Mouse (Mus musculus) gastrocnemius, postnatal 4 days (tissue): ENCODE data around the gene Nfkb1. TPM values are rescaled to one million over a fixed set of nuclear protein-coding genes. Genes with fewer than 3 reads are reported as not detected.

Experiments used
- DNase-seq, 2 experiments: peaks; one replicate each; pipeline ENCODE4 v3.0.0; 2021 to 2022; ENCODE audit warnings: low spot score in 2 of 2, mixed read lengths in 2 of 2
- total RNA-seq, 2 experiments: library from RNA; stranded (reverse); gene quantifications; 2 replicates each; pipeline ENCODE4 v1.2.3; 2021

Gene Nfkb1
- total RNA-seq, 2 experiments from 2014 or later, result 36.1 to 37.0 TPM

DNA sequence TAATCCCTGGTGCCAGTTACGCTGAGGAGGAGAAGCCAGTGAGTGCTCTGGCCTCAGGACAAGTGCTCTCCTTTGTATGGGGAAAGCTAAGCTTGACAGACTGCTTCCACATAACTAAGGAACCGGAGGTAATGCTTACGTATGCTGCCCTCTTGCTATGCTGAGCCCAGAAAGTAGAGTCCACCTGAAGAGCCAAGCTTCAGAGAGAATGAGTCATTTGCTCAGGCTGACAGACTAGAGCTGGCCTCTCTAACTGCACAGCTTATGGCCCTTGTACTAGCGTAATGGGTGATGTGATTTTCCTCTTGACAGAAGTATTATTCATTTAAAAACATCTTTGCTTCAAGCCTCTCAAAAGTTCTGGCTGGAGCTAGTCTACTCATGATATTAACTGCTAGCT, 18.3 kb downstream of the Nfkb1 start:
- DNase-seq, result no peak

DNA sequence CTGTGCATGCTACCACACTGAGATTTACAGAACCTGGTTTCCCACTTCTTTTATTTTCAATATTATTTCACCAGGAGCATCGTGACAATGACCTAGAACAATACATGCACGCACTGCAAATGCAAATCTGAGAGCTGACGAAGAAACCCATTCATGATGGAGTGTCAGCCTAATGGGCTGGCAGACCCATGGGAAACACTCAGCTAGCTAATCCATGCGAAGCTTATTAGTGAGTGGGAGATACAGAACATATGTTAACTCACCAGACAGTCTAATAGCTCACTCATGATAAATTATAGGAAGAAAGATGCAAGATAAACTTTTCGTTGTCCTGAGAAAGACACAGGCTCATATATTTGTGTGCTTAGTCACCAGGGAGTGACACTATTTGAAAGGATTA, 19.2 kb downstream of the Nfkb1 start:
- no peak for DNase-seq

DNA sequence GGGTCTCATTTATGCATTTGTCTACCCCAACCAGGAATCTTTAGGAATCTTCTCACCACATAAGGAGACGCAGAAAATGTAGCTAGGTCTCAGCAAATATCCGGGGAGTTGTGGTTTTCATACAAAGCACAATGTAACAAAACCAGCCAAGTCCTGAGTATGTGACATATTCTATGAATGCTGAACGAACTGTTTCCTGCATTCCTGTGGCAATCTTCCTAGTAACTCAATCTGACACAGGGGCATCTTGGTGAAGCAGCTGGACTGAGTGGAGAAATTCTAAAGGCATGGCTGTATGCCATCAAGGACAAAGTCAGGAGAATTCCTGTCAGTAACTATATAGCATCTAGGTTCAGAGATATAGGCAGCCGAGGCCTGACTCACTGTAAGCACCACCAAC, 20.5 kb downstream of the Nfkb1 start:
- DNase-seq, result no peak

DNA sequence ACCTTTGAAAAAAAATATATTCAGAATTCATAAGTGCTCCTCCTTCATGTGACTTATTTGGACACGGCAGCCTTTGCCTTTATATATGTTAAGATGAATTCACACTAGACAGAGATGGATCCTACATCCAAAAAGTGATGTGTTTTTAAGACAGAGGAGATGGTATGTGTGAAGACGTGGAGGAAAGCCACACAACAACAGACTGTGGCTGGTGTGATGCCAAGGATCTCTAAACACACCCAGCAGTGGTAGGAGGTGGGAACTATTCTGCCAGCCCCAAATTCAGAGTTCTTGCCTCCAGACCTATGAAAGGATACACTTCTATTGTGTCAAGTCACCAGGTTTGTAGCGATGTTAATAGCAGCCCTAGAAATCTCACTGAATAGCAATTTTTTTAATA, 24.3 kb downstream of the Nfkb1 start:
- no peak for DNase-seq

DNA sequence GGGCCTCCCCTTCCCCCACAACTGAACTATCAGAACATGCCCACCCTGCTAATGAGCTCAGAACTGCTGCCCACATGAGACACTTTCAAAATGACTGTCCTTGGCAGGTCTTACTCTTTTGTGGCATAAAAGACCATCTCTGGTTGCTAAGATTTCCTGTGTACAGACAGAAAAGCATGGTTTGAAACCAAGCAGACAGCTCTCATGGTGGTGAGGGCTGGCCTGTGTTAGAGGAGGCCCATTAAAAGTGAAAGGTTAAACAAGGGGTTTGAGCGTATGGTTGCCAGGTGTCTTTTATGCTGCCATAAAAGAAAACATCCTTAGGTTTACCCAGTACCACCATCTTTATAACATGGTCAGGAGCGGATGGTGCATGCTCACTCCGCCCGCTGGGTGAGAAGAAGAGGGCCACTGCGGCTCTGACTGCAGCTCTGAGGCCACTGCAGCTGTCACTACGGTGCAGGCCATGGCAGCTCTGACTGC, 25.5 kb downstream of the Nfkb1 start:
- no peak for DNase-seq

DNA sequence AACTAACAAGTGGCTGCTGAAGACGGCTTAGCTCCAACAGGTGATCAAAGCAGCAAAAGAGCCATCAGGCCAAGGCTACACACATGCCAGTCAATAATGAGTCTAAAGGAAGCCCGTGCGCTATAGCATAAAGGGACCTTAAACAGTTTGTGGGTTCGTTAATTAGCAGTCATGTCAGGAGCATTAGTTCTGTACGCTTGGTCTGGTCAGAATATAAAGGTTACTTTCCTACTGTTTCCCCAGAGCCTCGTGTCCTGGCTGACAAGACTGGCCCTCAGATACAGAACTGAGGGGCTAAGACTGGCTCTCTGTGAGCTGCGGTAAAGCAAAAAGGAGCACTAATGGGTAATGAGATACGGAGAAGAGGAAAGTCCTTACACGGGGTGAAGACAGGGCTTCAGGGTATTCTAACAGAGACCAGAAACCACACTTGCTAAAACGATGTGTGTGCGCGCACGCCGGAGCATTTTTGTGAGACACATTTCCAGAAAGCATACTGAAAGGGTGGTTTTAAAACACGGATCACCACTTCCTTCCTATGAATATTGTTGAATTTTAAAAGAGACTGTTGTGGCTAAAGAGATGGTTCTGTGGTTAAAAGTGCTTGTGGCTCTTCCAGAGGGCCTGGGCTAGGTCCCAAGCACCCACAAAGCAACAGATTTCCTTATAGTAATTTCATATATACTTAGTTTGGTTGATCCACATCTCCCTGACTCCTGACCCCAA, 29.0 kb downstream of the Nfkb1 start:
- DNase-seq, result no peak

DNA sequence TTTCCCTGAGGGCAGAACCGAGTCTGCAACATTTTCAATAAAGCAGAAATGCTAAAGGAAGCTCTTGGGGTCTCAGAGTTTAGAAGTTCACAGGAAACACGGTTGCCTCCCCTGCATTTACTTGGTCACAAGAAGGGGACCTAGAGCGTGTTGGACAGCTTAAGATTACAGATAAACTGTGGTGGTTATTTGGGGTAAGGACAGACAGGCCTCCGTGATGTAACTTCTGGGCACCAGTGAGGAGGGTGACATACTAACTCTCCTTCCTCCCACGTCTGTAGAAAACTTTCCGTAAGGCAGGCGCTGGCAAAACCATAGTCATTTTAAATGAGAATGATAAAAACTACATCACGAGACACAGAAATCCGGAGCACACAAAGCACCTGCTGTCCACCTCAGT, 29.6 kb downstream of the Nfkb1 start:
- no peak for DNase-seq

DNA sequence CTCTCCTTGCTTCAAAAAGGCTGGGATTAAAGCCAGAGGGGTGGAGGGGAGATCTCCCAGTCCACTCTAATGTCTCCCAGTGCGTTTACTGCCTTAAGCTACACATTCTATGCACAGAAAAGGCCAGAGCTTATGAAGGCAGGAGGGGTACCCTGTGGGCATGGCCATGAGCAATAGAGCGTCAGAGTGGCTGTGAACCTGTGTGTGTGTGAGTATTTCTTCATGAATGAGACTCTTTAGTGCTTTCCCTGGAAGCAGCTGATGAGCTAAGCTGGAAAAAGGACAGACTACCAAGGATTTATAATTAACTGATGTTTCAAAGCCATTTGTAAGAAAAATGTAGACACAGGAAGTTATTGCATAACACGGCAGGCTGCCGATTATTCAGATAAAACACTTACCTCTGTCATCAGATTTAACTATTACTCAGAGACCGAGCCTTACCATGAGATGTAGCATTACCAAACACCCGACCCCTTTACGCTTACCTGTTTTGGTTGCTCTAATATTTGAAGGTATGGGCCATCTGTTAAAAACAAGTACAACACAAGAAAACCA, 32.7 kb downstream of the Nfkb1 start:
- no peak for DNase-seq

DNA sequence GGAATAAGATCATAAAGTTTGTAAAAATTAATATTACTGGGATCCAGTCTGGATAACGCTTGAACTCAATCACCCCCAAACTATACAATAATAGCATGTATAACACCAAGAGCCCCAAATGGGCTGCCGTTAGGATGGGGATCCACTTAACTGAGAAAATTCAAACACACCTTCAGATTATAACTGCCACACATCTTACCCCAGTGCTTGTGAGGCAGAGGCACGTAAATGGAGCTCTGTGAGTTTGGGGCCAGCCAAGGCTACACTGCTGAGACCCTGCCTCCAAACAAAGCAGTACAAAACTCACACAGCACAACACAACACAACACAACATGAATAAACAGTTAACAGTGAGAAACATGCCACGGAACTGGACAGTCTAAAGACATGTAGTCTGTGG, 35.2 kb downstream of the Nfkb1 start:
- DNase-seq, result no peak

DNA sequence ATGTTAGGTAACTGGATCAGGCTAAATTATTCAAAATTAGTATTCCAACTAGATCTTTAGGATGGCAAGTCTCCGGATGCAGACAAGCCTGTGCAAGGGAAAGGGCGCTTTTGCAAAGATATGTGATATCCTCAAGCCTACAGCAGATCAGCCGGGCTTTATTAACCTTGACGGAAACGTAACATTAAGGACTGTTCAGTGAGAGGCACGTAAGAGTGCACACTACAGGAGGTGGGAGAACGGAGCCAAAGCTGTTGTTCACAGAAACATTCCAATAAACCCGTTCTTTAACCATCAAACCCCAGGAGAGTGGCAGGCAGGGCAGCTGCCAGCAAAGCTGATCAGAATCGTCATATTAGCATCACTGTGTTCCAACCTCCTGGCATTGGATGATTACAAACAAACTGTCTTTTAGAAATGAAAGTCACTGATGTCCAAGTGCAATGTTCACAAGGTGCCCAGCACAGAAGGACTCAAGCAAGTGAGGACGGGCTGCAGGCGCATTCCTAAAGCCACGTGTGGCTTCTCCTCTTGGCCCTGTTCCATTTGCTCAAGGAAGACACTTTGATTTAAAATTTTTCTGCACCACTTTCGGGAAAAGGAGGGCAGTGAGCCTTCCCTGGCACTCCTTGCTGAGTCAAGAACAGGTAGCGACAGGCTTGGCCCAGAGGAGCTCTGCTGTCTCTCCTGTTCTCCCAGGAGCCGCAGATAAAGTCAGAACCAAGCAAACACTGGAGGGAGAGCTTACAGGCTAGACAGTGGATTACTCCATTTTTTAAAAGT, 40.4 kb downstream of the Nfkb1 start:
- DNase-seq, result no peak

DNA sequence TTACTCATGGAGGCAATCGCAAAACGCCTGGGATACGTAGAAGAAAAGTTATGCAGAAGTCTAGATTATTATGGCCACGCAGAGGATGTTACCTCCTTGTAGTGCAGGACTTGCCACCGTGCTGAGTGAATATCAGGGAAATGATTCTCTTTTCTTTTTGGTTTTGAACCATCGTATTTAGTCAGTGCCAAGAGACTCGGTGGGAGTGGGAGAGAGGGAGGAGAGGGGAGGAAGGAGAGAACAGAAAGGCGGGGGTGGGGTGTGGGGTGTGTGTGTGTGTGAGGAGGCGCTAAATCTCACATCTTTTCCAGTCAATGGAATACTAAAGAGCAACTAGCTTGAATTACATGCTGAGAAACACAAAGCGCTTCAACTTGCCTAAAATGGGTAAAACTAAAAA, 41.5 kb downstream of the Nfkb1 start:
- no peak for DNase-seq

DNA sequence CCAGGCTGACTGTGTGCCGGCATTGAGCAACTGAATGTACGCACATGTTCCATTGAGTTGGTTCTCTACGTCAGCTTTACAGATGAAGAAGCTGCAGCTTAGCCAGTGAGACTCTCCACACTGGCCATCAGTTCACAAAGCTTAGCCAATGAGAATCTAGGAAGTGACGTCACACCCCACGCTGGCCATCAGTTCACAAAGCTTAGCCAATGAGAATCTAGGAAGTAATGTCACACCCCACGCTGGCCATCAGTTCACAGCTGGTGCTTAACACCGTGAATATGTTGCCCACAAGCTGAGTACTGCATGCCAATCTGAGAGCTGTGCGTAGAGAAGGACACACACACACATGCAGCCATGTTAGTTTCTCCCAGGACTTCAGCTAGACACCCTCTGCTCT, 42.8 kb downstream of the Nfkb1 start:
- no peak for DNase-seq

DNA sequence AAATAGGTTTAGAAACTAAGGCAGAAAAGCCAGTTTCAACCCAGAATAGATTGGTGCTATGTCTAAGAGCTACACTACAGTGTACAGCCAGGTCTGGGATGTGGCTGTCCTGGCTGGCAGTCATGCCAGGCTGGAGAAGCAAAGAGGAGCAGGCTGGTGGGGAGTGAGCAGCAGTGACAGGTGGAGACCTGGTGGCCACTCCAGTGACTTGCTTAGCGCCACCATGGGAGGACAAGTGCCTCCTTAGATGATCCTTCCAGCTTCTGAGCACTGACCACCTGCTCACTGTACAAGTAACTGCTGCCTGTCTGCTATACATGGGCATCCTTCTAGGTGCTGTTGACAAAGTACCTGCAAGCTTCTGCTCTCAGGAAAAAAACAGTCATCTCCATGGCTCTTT, 44.7 kb downstream of the Nfkb1 start:
- no peak for DNase-seq

DNA sequence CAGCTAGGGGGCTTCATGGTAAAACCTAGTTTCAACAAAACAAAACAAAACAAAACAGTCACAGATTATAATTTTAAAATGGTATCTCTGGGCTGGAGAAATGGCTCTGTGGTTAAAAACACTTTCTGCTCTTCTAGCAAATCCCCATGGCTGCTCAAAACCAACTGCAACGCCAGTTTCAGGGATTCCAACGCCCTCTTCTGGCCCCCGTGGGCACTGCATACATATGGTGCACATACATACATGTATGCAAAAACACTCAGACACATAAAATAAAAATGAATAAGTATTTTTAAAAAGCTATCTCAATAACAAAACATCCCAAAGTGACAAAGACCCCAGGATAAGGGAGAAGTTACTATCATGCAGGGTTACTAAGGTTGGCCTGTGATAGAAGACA, 46.4 kb downstream of the Nfkb1 start:
- no peak for DNase-seq

DNA sequence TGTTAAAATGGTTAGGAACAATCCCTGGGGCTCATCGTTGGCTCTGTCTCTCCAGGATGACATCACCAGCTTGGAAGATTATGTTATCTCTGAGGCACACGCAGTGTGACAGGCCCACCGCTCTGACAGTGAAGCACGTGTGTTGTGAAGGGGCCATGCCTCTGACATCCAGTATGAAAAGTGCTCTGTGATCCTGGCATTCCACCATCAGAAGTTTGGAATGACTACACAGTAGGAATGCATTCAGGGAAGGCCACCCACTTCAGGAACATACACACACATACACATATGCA, 49.8 kb downstream of the Nfkb1 start:
- no peak for DNase-seq

DNA sequence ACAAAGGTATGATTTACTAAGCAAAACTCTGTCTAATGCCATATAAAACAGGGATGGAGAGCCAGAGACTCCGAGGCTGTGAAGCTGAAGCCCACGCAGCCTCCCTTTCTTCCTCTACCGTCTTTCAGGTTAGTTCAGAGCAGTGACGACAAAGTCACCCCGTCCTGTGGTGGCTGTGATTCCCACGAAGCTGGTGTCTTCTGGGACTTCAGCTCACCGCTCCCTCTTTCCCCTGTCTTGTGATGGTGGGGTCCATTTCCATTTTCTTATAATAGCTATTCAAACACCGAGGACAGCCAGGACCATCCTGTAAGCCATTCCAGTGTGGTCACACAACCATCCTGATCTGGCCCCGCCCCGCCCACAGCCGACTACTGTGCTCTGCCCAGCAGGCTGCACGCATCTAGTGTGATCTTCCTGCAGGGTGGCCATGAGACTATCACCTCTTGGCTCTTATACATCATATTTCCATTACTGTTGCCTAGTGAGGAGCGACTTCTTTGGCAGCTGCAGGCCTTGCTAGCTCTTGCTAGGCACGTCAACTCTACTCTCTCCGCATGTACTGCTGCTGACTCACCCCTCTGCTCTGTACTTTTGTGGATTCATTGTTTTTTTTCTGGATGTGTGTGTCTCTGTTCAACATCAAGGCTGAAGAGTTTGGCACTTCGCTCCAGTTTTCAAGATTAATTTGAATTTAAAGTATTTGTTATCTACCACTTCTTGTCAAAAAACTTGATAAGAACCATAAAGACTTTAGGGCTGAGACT, 50.3 kb downstream of the Nfkb1 start:
- no peak for DNase-seq

DNA sequence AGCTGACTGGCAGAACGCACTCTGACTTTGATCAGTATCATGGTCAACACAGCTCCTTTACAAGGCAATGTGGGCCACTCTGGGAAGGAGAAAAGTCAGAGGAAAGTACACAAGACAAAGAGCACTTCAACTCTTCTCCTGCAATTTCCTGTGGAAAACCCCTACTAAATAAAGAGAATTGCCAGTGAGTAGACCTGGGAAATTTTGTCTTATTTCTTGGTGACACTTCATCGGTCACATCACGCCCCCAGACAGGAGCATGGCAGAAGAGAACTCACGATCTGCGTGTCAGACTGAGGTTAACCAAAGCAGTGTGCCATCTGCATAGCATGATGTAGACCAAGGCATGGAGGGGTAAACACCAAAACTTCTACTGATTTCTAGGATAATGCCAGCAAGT, 51.1 kb downstream of the Nfkb1 start:
- DNase-seq, result no peak

DNA sequence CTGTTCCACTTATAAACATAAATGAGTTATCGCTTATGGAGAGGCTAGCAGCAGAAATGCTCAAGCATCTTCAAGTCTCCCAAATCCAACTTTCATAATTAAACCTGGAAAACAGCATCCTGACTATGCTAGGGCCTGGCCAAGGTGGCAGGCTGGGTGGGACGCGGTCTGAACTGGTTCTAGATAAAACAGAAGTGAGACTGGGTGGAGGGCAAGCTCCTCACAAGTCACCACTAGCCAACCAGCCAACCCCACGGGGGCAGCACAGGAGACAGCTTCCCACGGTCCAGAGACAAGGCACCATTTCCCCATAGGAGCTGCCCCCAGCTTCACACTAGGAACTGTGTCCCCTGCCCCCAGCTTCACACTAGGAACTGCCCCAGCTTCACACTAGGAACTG, 53.8 kb downstream of the Nfkb1 start:
- DNase-seq, result no peak

DNA sequence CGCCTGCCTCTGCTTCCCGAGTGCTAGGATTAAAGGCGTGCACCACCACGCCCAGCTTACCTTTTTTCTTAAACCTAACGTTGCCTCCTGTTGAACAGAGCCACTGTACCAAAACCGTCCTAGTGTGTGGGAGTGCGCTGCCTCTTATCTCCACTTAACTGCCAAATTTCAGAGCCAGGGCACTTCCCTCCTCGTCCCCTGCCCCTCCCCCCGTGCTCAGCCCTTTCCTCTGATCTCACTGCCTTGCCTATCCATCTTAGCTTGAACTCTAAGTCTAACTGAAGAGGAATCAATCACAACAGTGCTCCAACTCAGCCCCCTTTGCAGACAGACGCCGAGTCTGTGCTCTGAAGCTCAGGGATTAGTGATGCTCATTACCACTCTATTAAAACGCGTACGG, 54.9 kb downstream of the Nfkb1 start:
- no peak for DNase-seq

DNA sequence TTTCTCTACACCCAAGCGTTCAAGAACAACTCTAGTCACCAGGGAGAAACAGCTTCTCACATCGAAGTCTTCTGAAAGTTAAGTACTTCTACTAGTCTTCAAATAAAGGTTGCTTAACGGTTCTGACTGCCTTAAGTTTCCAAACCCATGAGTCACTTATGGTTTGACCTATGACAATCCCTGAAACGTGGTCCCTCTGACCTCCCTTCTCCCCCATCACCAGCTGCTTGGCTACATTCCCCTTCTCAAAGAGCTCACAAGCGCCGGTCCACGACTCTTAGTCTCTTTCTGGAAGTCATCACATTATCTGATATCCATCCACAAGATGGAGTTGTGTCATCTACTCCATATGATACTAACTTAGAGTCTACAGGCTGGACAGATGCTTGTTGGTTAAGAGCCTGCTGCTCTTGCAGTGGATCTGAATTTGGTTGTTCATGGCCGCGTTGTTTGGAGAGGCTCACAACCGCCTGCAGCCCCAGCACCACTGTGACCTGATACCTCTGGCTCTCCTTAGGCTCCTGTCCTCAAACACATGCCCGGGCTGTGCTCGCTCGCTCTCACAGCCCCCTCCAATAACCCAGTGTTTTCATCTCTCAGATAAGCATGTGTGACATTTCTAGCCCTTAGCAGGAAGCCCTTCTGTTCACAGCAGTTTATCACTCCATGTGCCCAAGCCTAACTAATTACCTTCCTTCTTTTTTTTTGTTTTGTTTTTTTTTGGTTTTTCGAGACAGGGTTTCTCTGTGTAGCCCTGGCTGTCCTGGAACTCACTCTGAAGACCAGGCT, 55.5 kb downstream of the Nfkb1 start:
- DNase-seq, result no peak

DNA sequence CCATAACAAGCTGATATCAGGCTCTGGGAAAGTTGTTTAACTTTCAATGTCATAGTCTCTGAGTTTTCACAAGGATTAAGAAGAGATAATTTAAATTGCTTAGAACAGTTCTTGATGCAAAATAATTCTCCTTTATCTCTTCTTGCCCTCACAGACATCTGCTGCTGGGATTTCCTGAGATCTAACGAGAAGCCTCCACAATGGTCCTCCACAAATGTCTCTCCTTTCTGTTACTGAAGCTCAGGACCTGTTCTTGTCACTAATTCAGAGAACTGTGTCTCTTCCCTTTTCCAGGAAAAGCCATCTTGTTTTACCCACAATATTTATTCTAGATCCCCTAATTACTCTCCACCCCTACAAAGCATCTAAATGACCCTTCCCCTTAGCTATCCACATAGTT, 56.3 kb downstream of the Nfkb1 start:
- DNase-seq, result no peak
